Mouse (Mus musculus) small intestine, adult 2 months (tissue): Measurements from ENCODE around the gene Adamts6.

Source experiments
- CTCF ChIP-seq: fragments of 200-500 bp; IDR thresholded peaks from 2 replicates; pipeline ENCODE4 v1.5.1; 2012; ENCODE audit warnings: low read depth, mild to moderate bottlenecking, control low read depth, inconsistent platforms, low read length, moderate library complexity, mixed read lengths; ENCODE audit not compliant: insufficient replicate concordance, insufficient read length; ENCODE audit errors: extremely low read depth
- POLR2A ChIP-seq: fragments of 200-500 bp; IDR thresholded peaks from 2 replicates; pipeline ENCODE4 v1.6.1; 2012; ENCODE audit warnings: low read depth, mild to moderate bottlenecking, control low read depth, inconsistent platforms, low read length, moderate library complexity

DNA sequence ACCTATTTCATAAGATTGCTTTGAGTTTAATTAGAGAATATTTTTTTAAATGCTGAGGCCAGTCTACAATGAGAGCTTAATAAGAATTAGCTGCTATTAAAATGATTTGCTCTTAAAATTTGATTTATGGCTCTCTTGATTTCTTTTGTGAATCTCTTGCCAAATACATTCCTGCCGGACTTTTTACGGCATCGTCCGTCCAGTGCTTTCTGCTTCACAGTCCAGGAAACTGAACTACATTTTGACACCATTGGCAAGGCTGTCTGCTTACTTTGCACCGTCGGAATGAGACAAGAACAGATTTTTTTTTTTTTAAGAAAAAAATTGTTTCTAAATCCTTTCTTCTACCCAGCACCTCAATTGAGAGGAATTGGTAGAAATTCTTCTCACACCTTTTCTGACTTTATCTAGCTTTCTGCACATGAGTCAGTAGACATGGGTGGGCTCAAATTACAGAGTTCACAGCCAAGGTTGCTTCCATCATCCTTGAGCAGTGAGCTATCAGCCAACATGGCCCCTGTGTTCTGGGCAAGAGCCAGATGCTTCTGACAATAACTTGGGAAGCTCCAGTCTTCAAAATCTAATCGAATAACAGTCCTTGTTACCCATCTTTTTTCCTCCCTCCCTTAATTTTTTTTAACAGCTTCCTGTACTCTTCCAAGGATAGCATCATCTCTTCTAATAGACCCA is 246.3 kb downstream of the Adamts6 start:
- no peak for TF ChIP-seq CTCF
- TF ChIP-seq POLR2A = no peak
